Mouse (Mus musculus) lung, postnatal 14 days (tissue): ENCODE measurements around the gene Taar6.
A peak's percentile ranks its signal among the peaks of the same experiment; 100 is the strongest.

Experiments
- DNase-seq: peaks from one replicate; pipeline ENCODE4 v3.0.0; 2021

The Taar6 gene

DNA sequence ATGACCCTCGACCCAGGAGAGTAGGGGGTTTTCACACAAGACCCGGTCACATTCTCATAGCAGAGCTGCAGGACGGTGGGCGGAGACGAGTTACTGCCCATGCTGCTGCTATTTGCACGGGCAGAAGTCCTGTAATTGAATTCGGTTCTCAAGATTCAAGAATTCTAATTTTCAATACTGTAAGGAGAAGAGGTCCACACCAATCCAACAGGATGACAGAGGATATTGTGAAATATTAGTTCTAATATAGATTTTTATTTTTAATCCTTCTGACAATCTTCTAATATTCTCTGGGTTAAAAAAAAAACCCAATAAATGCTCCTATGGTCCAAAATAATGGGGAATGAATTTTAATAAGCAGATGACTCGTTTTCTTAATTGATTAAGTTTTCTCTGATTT lies at the start of gene Taar6:
TSS of gene Taar6 (minus strand) at position 101 of the 400 bp plus-strand sequence.
- DNase-seq, result no peak

DNA sequence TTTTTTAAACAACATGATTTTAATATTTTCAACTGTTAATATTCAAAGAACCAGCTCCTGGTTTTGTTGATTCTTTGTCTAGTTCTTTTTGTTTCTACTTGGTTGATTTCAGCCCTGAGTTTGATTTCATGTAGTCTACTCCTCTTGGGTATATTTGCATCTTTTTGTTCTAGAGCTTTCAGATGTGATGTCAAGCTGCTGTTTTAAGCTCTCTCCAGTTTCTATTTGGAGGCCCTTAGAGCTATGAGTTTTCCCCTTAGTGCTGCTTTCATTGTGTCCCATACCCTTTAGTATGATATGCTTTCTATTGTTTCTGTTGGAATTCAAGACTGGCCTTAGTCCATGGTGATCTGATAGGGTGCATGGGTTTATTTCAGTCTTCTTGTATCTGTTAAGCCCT lies 45.9 kb upstream of the Taar6 start:
- no peak for DNase-seq

DNA sequence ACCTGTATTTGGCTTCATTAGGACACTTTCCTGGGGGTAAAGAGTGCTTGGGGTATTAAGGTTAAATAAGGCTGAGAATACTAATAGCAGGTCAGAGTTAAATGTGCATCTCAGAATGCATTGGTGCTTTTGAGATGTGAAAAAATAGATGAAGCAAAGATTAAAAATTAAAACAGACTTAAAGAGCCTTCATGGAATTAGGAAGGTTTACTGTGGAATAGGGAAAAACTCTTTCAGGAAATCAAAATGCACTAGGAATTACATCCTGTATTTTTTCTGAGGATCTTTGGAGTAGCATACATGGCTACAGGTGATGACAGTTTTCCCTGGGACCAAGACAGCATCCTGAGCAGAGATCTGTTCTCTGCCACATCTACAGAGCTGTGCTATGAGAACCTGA lies 41.5 kb upstream of the Taar6 start, which contains the start of gene Taar7d:
TSS of gene Taar7d (plus strand) at position 301 of the 400 bp plus-strand sequence.
- DNase-seq, result no peak

DNA sequence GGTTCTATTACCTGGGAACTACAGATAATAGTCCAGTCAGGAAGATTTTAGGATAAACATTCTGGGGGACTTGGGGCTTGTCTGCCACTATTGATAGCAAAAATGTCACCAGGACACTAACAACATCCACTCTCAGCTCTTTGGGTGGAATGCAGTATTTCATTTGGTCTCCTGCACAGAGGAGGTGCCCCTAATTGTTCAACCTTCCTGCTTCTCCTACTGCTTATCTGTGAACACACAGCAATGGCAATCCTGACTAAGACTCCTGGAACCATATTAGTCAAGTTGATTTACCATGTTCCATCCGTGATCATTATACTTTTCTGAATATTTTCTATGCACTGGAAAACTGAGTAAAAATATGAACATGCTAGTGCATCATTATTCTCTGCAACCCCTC lies 22.7 kb upstream of the Taar6 start:
- no peak for DNase-seq

DNA sequence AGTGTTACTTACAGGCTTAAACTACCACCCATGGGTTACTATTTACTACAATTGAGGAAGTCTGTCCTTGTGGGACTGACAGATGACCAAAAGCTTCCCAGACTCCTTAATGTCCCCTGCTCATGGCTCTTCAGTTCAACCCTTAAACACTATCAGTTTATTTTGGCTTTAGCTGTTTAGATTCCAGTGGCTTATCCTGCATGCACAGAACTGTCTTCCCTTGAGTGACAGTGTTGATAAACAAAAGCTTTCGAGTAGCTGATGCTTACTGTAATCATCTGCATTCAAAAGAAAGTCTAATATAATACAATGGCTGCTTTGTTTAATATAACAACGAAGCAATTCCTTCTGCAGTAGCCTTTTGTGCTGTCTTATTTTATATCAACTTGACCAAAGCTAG lies 21.6 kb upstream of the Taar6 start:
- DNase-seq, result no peak

DNA sequence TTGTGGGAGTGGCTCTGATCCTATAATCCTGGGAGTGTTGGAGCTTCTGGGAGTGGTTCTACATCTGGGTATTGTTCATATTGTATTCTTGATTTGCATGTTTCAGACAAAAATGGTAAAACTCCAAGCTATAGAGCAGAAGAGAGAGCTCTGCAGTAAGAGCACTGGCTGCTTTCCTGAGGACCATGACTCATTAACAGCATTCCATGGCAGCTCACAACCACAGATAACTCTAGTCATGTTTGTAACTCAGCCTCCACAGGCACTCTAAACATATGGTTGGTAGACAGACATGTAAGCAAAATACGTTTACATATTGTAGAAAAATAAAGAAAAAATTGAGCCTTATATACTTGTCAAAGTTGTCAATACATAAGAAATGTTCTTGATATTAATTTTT lies 21.0 kb upstream of the Taar6 start:
- DNase-seq, result no peak

DNA sequence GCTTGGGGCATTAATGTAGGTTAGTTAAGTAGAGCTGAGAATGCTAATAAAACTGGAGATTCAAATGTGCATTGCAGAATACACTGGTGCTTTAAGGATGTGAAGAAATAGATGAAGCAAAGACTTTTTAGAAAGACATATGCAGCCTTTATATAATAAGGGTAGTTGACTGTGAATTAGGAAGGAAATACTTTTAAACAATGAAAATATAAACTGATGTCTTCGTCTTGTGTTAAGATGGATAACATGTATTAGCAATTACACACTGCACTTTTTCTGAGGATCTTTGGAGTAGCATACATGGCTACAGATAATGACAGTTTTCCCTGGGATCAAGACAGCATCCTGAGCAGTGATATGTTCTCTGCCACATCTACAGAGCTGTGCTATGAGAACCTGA lies 14.2 kb upstream of the Taar6 start, which contains the start of gene Taar7b:
TSS of gene Taar7b (plus strand) at position 301 of the 400 bp plus-strand sequence.
- no peak for DNase-seq

DNA sequence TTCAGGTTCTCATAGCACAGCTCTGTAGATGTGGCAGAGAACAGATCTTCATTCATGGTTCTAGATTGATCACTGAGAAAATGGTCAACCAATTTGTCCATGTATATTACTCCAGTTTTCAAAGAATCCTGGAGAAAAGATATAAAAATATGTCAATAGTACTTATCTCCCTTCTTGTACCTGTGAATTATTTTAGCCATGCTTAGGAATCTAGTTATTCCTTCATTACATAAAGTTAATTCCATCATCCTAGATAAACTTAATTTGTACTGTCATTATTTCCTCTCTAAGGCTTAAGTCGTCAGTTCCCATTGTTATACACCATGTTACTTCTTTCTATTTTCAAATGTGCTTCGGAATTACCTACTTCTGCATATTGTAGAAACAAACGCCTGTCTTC lies 7.9 kb upstream of the Taar6 start, which contains the start of gene Taar7a:
TSS of gene Taar7a (minus strand) at position 101 of the 400 bp plus-strand sequence.
- no peak for DNase-seq

DNA sequence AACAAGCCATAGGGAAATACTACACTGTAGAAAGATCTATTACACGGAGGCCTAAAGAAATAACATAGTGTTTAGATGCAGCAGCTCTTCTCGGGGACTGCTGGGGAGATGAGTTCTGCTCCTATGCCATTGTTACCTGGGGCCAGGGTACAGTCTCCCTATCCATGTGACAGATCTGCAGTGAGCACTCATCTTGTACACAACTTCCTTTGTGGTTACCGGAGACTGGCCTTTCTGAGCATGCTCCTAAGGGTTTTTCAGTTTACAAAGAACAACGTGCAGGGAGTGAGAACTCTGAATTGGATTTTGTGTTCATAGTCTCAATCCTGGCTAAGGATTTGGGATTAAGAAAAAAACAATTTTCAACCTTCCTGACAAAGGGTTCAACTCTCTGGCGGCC lies 973 bp upstream of the Taar6 start:
- no peak for DNase-seq

DNA sequence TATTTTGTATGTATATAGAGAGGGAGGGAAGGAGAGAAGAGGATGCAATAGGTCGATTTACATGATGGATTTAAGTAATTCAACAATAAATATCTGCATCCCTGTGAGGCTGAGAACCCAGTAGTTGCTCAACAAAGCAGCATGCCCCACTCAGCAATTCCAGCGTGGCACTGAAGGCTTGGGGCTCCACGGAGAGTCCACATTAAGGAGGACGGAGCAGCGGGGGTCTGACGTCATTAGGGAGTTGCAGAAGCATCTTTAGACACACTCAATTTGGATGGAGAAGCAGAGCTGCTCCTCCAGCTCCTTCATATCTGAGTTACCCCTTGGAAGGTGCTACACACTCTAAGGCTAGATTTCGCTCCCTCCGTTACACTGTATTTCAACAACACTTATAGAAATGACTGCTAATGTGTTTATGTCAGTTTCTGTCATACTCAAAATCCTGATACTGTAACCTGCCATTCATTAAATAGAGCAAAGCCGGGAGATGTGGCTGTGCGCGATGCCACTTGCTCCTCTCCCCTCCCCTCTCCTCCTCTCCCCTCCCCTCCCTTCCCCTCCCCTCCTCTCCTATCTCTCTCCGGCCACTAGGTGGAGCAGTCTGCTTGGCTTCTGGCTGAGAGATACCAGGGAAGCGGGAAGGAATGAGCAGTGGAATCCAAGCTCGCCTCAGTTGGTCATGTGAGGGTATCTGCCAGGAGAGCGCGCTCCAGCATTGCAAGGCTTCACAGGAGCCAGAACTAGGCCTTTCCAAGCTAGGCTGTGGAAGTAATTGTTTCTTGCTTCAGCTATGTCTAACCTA lies 6.3 kb downstream of the Taar6 start:
- DNase-seq, result peak; percentile 76

DNA sequence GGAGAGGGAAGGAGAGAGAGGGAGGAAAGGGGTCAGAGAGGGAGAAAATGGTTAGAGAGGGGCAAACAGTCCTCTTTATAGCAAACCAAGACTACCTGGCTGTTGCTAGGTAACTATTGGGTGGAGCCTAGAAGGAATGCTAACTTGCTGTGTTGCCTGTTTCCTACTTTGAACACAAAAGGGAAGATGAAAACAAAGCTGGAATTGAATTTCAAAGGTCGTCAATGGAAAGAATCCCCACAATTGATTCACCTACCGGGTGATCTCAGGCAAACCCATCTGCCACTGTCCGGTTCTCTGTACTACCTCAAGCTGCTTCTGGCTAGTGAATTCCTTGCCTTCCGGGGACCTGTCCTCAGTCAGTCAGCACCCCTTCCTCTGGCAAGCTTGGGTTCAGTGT lies 7.5 kb downstream of the Taar6 start:
- DNase-seq, result no peak

DNA sequence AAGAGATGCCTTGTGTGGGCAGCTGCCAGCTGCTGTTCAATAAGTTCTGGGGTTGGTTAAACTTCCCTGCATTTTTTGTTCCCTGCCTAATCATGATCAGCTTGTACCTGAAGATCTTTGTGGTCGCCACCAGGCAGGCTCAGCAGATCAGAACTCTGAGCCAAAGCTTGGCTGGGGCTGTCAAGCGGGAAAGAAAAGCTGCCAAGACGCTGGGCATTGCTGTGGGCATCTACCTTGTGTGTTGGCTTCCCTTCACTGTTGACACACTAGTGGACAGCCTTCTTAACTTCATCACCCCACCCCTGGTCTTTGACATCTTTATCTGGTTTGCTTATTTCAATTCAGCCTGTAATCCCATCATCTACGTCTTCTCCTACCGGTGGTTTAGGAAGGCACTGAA lies 14.2 kb downstream of the Taar6 start:
- no peak for DNase-seq

DNA sequence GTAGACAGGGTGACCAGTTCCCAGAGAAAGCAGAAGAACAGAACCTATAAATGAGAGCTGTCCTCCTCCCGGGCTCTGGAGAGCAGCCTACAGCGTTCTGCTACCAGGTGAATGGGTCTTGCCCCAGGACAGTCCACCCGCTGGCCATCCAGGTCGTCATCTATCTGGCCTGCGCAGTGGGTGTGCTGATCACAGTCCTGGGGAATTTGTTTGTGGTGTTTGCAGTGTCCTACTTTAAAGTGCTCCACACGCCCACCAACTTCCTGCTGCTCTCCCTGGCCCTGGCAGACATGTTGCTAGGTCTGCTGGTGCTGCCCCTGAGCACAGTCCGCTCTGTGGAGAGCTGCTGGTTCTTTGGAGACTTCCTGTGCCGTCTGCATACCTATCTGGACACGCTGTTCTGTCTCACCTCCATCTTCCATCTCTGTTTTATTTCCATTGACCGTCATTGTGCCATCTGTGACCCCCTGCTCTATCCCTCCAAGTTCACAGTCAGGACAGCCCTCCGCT lies 14.7 kb downstream of the Taar6 start, which contains the start of gene Taar5:
TSS of gene Taar5 (plus strand) at position 51 of the 510 bp plus-strand sequence.
- no peak for DNase-seq

DNA sequence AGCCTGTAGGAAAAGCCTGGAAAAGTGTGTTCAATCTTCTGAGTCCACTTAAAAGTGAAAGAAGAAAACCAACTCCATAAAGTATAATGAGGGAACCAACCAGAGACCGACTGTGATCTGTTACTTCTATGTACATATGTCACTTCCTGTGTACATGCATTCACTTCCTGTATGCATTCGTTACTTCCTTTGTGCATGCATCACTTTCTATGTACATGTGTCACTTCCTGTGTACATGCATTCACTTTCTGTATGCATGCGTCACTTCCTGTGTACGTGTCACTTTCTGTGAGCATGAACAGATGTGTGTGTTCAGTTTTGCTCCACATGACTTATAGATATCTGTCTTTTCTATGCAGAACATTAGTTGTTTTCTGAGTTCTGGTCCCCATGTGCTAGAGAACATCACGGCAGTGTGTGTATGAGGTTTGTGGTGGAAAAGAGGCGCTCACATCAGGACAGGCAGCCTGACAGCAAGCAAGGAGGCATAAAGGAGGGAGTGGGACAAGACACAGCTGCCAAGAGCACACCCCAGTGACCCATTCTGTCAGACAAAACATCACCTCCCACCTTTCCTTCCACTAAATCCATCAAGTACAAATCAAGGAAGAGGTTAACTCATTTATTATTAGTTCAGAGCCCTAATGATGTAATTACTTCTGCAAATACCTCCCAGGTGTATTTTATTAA lies 20.4 kb downstream of the Taar6 start:
- no peak for DNase-seq

DNA sequence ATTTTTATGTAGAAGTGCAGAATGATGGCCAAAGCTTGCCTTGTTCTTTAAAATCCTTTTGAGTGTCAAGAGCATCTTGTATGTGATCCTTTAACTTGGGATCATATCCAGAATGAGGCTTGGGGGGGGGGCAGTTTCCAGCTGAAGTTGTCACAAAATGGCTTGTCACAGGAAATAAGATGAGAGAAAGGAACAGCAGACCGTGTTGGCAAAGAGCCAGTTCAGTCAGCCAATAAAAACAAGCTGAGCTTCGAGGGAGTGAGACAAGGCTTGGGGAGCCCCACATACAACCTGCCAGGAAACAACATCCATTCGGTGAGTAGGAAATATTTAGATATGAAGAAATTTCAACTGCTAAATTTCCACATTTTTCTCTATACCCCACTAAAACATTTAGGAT lies 22.0 kb downstream of the Taar6 start:
- no peak for DNase-seq

DNA sequence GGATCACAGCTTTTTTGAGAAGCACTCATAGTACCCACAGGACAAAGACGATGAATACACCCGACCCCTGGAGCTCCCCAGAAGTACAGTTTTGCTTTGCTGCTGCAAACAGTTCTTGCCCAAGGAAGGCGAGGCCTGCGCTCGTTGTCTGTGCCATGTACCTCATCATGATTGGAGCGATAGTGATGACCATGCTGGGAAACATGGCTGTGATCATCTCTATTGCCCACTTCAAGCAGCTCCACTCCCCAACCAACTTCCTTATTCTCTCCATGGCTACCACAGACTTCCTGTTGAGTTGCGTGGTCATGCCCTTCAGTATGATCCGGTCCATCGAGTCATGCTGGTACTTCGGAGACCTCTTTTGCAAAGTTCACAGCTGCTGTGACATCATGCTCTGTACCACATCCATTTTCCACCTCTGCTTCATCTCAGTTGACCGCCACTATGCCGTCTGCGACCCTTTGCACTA lies 25.0 kb downstream of the Taar6 start, which contains the start of gene Taar4:
TSS of gene Taar4 (plus strand) at position 51 of the 472 bp plus-strand sequence.
- no peak for DNase-seq

DNA sequence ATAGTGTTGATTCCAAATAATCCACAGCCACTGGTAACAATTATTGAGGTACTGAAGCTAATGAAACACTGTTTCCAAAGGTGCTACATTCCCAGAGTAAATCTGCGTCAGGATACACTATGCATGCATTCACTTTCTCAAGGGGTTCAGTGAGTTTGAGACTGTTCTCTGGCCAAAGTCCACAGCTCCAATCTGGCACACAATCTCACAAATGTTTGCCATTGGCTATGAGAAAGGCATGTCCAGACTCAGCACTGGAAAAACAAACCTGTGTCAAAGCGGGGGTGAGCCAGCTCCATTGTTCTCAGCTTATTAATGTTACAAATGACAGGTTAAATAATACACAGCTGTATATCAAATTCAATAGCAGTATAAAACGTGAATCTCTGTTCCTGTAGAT lies 26.4 kb downstream of the Taar6 start:
- DNase-seq, result no peak

DNA sequence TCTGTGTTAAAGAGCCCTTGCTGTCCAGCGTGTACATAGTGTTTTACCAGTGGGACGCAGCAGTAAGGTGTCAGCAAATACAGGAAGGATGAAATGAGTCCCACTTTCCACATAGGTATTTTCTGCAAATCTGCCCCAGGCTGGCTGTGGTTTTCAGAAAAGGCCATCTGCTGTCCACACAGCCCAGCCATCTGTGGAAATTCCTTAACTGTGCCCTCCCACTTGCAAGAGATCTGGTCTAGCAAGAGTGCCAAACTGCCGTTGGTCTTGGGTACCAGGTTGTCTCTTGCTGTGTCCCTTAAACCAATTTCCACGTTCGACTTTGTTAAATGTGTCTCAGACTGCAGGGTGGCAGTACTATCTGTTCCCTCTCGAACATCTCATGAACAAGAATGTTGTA lies 33.7 kb downstream of the Taar6 start:
- DNase-seq, result no peak

DNA sequence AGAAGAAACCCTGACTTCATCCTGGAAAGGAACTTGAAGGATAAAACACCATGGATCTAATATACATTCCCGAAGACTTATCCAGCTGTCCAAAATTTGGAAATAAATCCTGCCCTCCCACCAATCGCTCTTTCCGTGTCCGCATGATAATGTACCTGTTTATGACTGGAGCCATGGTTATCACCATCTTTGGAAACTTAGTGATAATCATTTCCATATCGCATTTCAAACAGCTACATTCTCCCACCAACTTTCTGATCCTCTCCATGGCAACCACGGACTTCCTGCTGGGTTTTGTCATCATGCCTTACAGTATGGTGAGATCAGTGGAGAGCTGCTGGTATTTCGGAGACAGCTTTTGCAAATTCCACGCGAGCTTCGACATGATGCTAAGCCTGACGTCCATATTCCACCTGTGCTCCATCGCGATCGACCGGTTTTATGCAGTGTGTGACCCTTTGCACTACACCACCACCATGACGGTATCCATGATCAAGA lies 35.9 kb downstream of the Taar6 start, which contains the start of gene Taar3:
TSS of gene Taar3 (plus strand) at position 51 of the 498 bp plus-strand sequence.
- DNase-seq, result no peak

DNA sequence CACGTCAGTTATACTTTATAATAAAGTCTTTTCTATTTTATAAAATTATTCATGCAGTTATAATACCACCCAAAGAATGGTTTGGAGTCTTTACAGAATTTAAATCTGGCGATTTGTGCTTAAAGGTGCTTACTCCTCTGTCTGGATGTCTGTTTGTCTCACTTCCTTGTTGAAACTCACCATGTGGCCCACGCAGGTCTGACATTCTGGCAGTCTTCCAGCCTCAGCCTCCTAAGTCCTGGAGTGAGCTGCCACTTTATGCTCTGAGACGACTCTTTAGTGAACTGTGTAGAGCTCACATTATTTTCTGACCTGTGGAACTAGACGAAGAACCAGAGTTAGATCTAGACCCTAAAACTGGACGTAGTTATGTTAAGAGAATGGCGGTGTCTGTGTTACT lies 37.4 kb downstream of the Taar6 start:
- DNase-seq, result peak; percentile 7

DNA sequence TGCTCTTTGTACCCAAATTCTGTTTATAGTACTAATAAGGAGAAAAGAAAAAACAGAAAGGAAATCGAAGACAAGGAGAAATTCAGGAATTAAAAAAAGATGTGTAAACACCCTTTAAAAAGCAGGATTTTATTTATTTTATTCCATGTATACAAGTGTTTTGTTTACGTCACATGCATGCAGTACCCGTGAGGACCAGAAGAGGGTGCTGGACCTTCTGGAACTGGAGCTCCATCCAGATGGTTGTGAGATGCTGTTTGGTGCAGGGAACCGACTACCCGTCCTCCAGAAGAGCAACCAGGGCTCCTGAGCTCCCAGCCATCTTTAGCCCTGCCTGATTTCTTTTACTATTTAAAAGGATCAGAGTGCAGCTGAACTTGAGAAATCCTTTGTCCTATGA lies 43.0 kb downstream of the Taar6 start:
- DNase-seq, result no peak

DNA sequence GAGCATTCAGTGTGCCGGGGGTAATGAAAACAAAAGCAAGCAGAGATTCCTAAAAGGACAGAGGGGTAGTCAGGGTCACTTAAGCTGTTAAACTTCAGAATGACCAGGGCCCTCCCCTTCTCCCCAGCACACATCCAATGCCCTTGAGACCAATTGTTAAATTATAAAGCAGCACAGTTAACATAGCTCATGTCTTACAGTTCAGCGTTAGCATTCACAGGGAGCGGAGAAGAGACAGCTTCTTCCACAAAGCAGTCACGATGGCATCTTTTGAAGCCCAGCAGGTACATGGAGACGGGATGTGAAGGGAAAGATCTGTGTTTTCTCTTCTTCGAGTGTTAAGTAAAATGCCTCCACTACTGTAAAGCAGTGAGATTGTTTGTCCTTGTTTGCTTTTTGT lies 47.1 kb downstream of the Taar6 start, which contains the start of gene Taar2:
TSS of gene Taar2 (plus strand) at position 261 of the 400 bp plus-strand sequence.
- DNase-seq, result no peak

DNA sequence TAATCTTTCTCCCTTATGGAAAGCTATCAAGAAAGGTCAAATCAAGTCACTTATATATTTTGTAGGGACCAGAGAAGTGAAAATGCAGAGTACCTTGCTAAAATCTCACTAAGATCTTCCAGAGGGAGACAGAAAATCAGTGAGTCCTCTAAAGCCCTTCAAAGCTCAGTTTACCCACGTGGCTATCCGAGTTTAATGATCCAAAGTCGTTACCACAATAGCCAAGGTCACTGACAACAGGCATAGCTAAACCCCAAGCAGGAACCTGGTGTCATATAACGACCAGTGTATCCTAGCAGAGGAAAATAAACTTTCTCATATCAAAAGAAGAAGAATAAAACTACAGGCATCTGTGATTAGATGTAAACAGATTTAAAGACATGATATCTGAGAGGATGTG lies 47.8 kb downstream of the Taar6 start:
- no peak for DNase-seq
